Mouse (Mus musculus) bone marrow, adult 2 months (tissue): ENCODE data around the gene Olfr13. TPM values are rescaled to one million over a fixed set of nuclear protein-coding genes. Genes with fewer than 3 reads are reported as not detected.
"Not testable (repeated sequence)": the region's sequence is repeated elsewhere in the genome, so short reads cannot be mapped to it uniquely, and the experiment has no call there.

Source experiments
- H3K27ac ChIP-seq: fragments of 200-500 bp; 2 replicates; pipeline ENCODE4 v1.5.1; 2012; ENCODE audit warnings: low read depth, mild to moderate bottlenecking, control low read depth, inconsistent platforms, low read length; ENCODE audit not compliant: control insufficient read depth, poor library complexity, insufficient read depth
- H3K4me1 ChIP-seq: fragments of 200-500 bp; 2 replicates; pipeline ENCODE4 v1.6.1; 2011; ENCODE audit warnings: low read length; ENCODE audit not compliant: control insufficient read depth, insufficient read depth
- H3K4me3 ChIP-seq: fragments of 200-500 bp; replicated peaks from 2 replicates; pipeline ENCODE3; 2011; ENCODE audit warnings: mild to moderate bottlenecking, low read depth, low read length, control low read depth; ENCODE audit not compliant: control insufficient read depth
- CTCF ChIP-seq: fragments of 200-500 bp; IDR thresholded peaks from 2 replicates; pipeline ENCODE4 v1.5.1; 2011; ENCODE audit warnings: low read length, control low read depth; ENCODE audit not compliant: control insufficient read depth, insufficient read depth
- POLR2A ChIP-seq: fragments of 200-500 bp; IDR thresholded peaks from 2 replicates; pipeline ENCODE4 v1.6.1; 2011; ENCODE audit warnings: low read depth, mild to moderate bottlenecking, control low read depth, low read length, borderline replicate concordance; ENCODE audit not compliant: control insufficient read depth
- WGBS: fragments of 180-500 bp; shearing (Covaris S2); methylation state at CpG from one replicate; pipeline ENCODE4 v1.1.7; 2018; 5-methylcytosine and 5-hydroxymethylcytosine counted together
- polyA plus RNA-seq: library from polyadenylated mRNA; stranded (reverse); fragments of >200 nt; gene quantifications from 2 replicates; pipeline ENCODE4 v1.2.4, GENCODE M21; 2011; ENCODE audit warnings: low replicate concordance; ENCODE audit not compliant: missing spikeins, insufficient read depth, insufficient read length

The Olfr13 gene
- polyA plus RNA-seq, 1 experiment = not detected

GRCm38 (mm10) chr6:43196781-43197180 lies 24.8 kb downstream of the Olfr13 start, which contains the start of gene Olfr435:
Olfr435 (plus strand) TSS chr6:43197146.
- Histone ChIP-seq H3K27ac (no peak within 1 kb of the TSS), H3K4me3 (no peak within 1 kb of the TSS), H3K4me1 (no peaks in the 10 kb centered on the region)
- no peak for TF ChIP-seq POLR2A
- TF ChIP-seq CTCF = no peak

- 57% methylated on average over 3 of the region's 3 CpGs for WGBS
- TF ChIP-seq POLR2A = no peak
- no peak for TF ChIP-seq CTCF
- H3K4me3 ChIP-seq = no peak overlapping the region
- H3K4me1 ChIP-seq = no peaks in the 10 kb centered on the region
- H3K27ac ChIP-seq = no peak overlapping the region
Observed at GRCm38 (mm10) chr6:43198094-43198493, 26.2 kb downstream of the Olfr13 start.

GRCm38 (mm10) chr6:43202786-43203185 lies 30.8 kb downstream of the Olfr13 start:
- Histone ChIP-seq H3K4me3 (no peak overlapping the region), H3K27ac (no peak overlapping the region), H3K4me1 (no peaks in the 10 kb centered on the region)
- no peak for TF ChIP-seq CTCF
- no peak for TF ChIP-seq POLR2A

DNA sequence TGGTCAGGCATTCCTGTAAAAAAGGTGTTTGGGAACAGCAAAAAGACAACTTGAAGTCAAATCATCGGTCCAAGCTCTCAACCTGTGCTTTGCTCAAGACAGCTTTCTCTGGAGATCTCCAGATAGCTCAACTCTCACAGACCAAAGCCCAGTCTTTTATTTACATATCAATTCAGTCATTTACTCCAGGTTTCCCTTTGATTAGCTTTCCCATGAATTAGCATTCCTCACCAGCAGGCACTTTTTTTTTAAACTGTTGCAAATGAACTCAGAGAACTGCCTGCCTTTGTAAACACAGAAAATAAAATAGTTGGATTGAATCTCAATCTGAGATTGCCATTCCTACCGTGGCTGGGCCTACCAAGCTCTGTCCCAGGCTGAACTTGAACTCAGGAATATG lies 33.4 kb downstream of the Olfr13 start:
- Histone ChIP-seq H3K4me1 (no peaks in the 10 kb centered on the region), H3K27ac (no peak overlapping the region), H3K4me3 (no peak overlapping the region)
- TF ChIP-seq CTCF = no peak
- no peak for TF ChIP-seq POLR2A
- 47% methylated on average over 2 of the region's 2 CpGs for WGBS

- H3K4me3 ChIP-seq, H3K27ac ChIP-seq, H3K4me1 ChIP-seq: not testable (repeated sequence)
Observed at GRCm38 (mm10) chr6:43212873-43213272, 40.9 kb downstream of the Olfr13 start, which contains the start of gene Olfr434. Olfr434 (plus strand) TSS chr6:43213021.

Other genes starting within 250 kb of the Olfr13 start
- not detected in 2 replicates for gene Olfr444, start 223.1 kb upstream of the Olfr13 start, polyA plus RNA-seq
- not detected in 2 replicates for gene Olfr441, start 65.8 kb upstream of the Olfr13 start, polyA plus RNA-seq
- not detected in 2 replicates for gene Olfr237-ps1, start 25.6 kb upstream of the Olfr13 start, polyA plus RNA-seq
- not detected in 2 replicates for gene Olfr437, start 8.9 kb upstream of the Olfr13 start, polyA plus RNA-seq
- not detected in 2 replicates for gene Olfr435, start 25.0 kb downstream of the Olfr13 start, polyA plus RNA-seq
- gene Olfr434, start 40.9 kb downstream of the Olfr13 start, polyA plus RNA-seq = not detected in 2 replicates
- gene Olfr47, start 59.4 kb downstream of the Olfr13 start, polyA plus RNA-seq = not detected in 2 replicates
- gene Arhgef5, start 93.4 kb downstream of the Olfr13 start, polyA plus RNA-seq = 2.0 and 2.5 TPM in 2 replicates
- gene Nobox, start 137.4 kb downstream of the Olfr13 start, polyA plus RNA-seq = not detected in 2 replicates